Mouse (Mus musculus): ENCODE results near the gene Tfip11.

- TF ChIP-seq CTCF (IDR thresholded peaks at IDR 0.05; ENCODE audit: low read depth, low read length) (no peak), POLR2A (IDR thresholded peaks at IDR 0.05; ENCODE audit: borderline replicate concordance, low read depth, low read length) (no peak)
Measured at GRCm38 (mm10) chr5:112370236-112370813, 44.2 kb downstream of the Tfip11 start.
